Mouse (Mus musculus) small intestine, adult 2 months (tissue): ENCODE measurements around the gene Adamts20.

ENCODE experiments used
- CTCF ChIP-seq: fragments of 200-500 bp; IDR thresholded peaks from 2 replicates; pipeline ENCODE4 v1.5.1; 2012; ENCODE audit warnings: low read depth, mild to moderate bottlenecking, control low read depth, inconsistent platforms, low read length, moderate library complexity, mixed read lengths; ENCODE audit not compliant: insufficient replicate concordance, insufficient read length; ENCODE audit errors: extremely low read depth
- POLR2A ChIP-seq: fragments of 200-500 bp; IDR thresholded peaks from 2 replicates; pipeline ENCODE4 v1.6.1; 2012; ENCODE audit warnings: low read depth, mild to moderate bottlenecking, control low read depth, inconsistent platforms, low read length, moderate library complexity

- TF ChIP-seq CTCF (no peak), POLR2A (no peak)
Observed at GRCm38 (mm10) chr15:94325509-94326181, 139.6 kb downstream of the Adamts20 start.
